Mouse (Mus musculus): ENCODE results near the gene Eif4e2.

Eif4e2 gene

GRCm38 (mm10) chr1:87264134-87265006, 50.7 kb downstream of the Eif4e2 start, which contains the start of gene Efhd1:
Gene Efhd1, plus strand, starts transcription at chr1:87264363.
- DNase-seq: peak; percentile 47 to 66

DNA sequence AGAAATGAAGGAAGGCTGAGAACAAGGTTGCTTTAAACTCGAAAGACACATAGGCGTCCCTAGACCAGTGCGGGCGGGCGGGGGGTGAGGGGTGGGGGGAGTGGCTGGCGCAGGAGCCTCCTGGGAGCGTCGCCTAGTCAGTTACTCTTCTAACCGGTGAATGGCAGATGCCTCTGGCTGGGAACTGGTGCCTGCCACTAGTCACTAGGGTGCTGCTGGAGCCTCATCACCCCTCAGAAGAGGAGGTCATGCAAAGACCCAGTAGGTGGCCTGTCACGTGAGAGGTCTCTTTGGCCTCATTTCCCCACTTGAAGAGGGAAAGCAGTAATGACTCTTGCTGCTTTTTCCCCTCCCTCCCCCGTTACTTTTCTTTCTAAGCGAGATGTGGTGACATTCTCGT, 51.5 kb downstream of the Eif4e2 start:
- peak in 1 of 2 experiments; percentile 26 for DNase-seq

DNA sequence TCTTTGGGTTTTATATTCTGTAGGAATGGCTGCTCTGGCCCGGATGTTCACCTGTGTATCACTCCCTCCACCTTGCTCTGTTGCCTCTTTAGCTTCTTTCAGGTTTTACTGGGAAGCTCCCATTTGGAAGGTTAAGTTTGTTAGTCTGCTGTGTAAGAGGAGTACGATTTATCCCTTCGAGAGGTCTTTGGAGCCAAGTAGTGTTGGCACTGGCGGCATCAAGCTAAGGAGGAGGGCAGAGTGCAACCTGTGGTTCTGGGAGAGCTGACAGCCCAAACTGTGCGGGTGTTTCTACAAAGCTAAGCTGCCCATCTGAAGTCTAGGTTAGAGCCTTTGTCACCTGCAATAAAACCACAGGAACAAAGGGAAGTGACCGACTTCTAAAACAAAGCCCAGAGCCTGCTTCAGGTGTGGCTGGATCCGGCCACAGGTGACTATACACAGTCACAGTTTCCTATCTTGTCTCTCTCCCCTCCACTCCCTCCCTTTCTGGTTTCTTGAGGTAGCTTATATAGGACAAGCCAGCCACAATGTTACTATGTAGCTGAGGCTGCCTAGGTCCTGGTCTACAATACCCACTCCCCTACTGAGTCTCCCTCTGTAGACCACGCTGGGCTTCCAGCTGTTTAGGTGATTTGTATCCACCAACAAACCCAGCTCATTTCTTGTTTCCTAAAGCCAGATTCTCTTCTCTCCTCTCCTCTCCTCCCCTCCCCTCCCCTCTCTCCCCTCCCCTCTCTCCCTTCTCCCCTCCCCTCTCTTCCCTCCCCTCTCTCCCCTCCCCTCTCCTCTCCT, 52.8 kb downstream of the Eif4e2 start:
- DNase-seq: no peak

- DNase-seq: no peak
Observed at GRCm38 (mm10) chr1:87270204-87270603, 56.5 kb downstream of the Eif4e2 start.

DNA sequence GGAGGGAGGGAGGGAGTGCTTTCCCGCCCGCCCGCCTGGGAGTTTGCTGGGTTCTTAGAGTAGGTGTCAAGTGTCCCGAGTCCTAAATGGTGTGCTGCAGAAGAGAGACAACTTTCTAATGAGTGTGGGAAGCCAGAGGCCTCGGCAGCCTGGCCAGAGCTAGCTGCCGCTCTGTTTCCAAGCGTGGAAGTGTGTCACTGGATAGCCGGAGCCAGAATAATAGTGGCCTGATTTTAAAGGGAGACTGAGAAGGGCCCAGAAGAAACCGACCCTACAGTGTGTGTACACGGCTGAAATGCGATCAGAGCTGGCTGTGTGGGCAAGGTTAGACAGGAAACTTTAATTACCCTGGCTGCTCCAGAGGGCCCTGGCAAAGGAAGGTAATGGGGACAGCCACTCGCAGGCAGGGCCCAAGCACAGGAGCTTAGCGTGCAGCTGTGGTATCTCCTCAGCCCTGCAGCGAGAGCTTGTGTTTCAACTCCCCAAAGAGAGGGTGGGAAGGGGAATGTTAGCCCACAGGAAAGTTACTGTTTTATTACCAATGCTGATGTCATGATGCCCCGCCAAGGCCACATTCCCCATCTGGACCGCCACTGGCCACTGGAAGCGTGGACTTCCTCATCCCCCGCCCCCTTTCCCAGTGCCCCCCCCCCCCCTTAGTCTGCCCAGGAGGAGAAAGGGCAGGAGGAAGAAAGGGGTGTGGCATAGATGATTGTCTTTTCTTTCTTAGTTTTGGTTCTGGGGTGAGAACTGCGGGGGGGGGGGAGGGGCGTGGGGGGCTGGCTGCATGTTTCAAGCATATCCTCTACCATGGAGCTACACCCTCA, 57.1 kb downstream of the Eif4e2 start:
- DNase-seq: peak in 1 of 2 experiments; percentile 30

GRCm38 (mm10) chr1:87271596-87271995, 57.9 kb downstream of the Eif4e2 start:
- DNase-seq: no peak

- no peak for DNase-seq
Observed at GRCm38 (mm10) chr1:87272462-87272861, 58.7 kb downstream of the Eif4e2 start.

GRCm38 (mm10) chr1:87273514-87273942, 59.8 kb downstream of the Eif4e2 start:
- DNase-seq: peak; percentile 58 to 72

DNA sequence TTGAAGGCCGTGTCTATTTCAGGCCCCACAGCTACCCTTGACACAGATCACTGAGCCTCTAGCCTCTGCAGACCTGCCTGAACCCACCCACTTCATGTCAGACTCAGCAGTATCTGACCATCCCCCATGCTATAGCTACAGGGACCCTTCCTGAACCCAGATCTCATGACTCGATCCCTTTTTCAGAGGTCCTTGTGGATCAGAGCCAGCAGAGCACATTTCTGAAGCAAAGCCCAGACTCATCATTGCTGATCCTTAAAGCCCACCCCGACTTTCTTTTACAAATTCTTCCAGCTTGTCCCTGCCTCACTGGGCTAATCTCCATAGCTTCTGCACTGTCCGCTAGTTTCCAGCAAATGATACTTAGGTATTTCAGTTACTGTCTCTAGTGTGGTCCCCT, 60.4 kb downstream of the Eif4e2 start:
- no peak for DNase-seq

DNA sequence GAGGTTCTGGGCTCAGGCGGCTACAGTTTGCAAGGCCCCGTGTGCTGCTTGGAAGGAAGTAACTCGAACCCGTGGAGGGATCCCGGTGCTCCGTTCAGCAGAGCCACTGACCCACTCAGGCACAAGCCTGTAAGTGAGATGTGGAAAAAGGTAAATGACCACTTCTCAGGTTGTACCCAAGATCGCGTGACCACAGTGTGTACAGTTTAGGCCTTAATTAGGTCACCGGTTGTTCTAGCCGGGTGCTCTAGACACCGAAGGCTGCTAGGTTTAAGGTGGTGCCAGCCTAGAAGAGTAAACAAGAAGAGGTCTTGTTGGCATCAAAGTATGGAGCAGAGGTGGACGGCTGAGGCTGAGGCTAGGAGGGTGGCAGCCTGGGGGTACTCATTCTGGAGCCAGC, 61.4 kb downstream of the Eif4e2 start:
- no peak for DNase-seq

- DNase-seq: peak in 1 of 2 experiments; percentile 37
Observed at GRCm38 (mm10) chr1:87276056-87276455, 62.3 kb downstream of the Eif4e2 start.

- DNase-seq: no peak
Observed at GRCm38 (mm10) chr1:87280281-87280680, 66.6 kb downstream of the Eif4e2 start.

GRCm38 (mm10) chr1:87281599-87282412, 68.1 kb downstream of the Eif4e2 start:
- no peak for DNase-seq

- no peak for DNase-seq
Observed at GRCm38 (mm10) chr1:87282413-87282788, 68.7 kb downstream of the Eif4e2 start.

DNA sequence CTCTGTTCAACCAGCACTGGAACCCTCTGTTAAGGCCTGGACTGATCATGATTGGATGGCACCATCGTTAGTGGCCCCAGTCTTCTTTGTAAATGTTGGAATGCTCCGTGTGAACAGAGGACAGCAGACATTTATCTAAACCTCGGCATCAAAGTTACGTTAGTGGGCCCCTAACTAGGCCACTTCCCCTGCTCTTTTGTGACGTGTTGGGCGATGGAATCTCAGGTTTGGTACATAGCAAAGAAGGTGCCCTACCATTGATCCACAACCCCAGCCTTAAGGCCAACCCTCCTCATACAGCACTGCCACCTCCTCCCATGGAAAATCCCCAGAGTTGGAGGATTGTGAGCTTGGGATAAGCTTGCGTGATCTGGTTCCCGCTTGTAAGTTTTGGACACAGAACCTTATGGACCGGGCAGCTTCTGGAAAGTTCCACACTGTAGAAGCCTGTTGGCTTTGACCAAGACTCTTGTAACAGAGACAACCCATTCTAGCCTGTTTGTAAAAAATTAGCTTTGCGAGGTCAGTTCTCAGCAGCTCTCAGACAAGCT, 69.8 kb downstream of the Eif4e2 start:
- DNase-seq: no peak

- DNase-seq: no peak
Observed at GRCm38 (mm10) chr1:87287105-87287504, 73.4 kb downstream of the Eif4e2 start.

Data from cerebellum, postnatal 25 days (tissue).